Mouse (Mus musculus): ENCODE data around the gene Trim16. TPM values are rescaled to one million over a fixed set of nuclear protein-coding genes. Genes with fewer than 3 reads are reported as not detected.

The Trim16 gene
- 1 to 10 TPM; 2.0 to 3.2 TPM for total RNA-seq (2021)

- intact Hi-C loops (cut with DNase I), result no loop called here
- peak; percentile 13 to 50 for DNase-seq (ENCODE audit: low spot score in 2 of 2)
These were observed at the start of gene Trim16 for GRCm38 (mm10) chr11:62820059-62820541. Gene Trim16 (plus strand): TSS chr11:62820231.

GRCm38 (mm10) chr11:62776510-62776909, 43.5 kb upstream of the Trim16 start:
- DNase-seq (ENCODE audit: low spot score in 2 of 2), result peak; percentile 11 to 65
- intact Hi-C loops (cut with DNase I), result no loop called here

GRCm38 (mm10) chr11:62788935-62789616, 31.0 kb upstream of the Trim16 start, which contains the start of gene Zfp286:
Gene Zfp286 (minus strand): TSS chr11:62789462.
- peak; percentile 91 to 96 for DNase-seq (ENCODE audit: low spot score in 2 of 2)
- intact Hi-C loops (cut with DNase I), result no loop called here

- no peak for DNase-seq (ENCODE audit: low spot score in 2 of 2)
- intact Hi-C loops (cut with DNase I), result no loop called here
These were observed 30.5 kb upstream of the Trim16 start for GRCm38 (mm10) chr11:62789617-62789936.

GRCm38 (mm10) chr11:62804119-62804518, 15.9 kb upstream of the Trim16 start:
- intact Hi-C loops (cut with DNase I), result no loop called here
- DNase-seq (ENCODE audit: low spot score in 2 of 2), result no peak

GRCm38 (mm10) chr11:62807965-62808364, 12.1 kb upstream of the Trim16 start:
- no peak for DNase-seq (ENCODE audit: low spot score in 2 of 2)
- intact Hi-C loops (cut with DNase I), result loop anchor here (2.0 kb wide), 1 partner anchor 51 kb away; no protein-coding TSS in a partner anchor

- intact Hi-C loops (cut with DNase I), result loop anchor here (2.0 kb wide), 1 partner anchor 52 kb away; no protein-coding TSS in a partner anchor
- no peak for DNase-seq (ENCODE audit: low spot score in 2 of 2)
These were observed 10.8 kb upstream of the Trim16 start for GRCm38 (mm10) chr11:62809201-62809600.

- intact Hi-C loops (cut with DNase I), result no loop called here
- no peak for DNase-seq (ENCODE audit: low spot score in 2 of 2)
These were observed 7.8 kb upstream of the Trim16 start for GRCm38 (mm10) chr11:62812268-62812667.

GRCm38 (mm10) chr11:62813497-62813896, 6.5 kb upstream of the Trim16 start:
- no peak for DNase-seq (ENCODE audit: low spot score in 2 of 2)
- intact Hi-C loops (cut with DNase I), result no loop called here

GRCm38 (mm10) chr11:62813970-62814624, 5.9 kb upstream of the Trim16 start:
- intact Hi-C loops (cut with DNase I), result no loop called here
- DNase-seq (ENCODE audit: low spot score in 2 of 2), result no peak

GRCm38 (mm10) chr11:62814625-62815024, 5.4 kb upstream of the Trim16 start:
- intact Hi-C loops (cut with DNase I), result no loop called here
- DNase-seq (ENCODE audit: low spot score in 2 of 2), result peak in 1 of 2 experiments; percentile 8

- intact Hi-C loops (cut with DNase I), result no loop called here
- DNase-seq (ENCODE audit: low spot score in 2 of 2), result no peak
These were observed 4.6 kb upstream of the Trim16 start for GRCm38 (mm10) chr11:62815438-62815837.

- intact Hi-C loops (cut with DNase I), result no loop called here
- DNase-seq (ENCODE audit: low spot score in 2 of 2), result no peak
These were observed 3.4 kb upstream of the Trim16 start for GRCm38 (mm10) chr11:62816591-62816990.

- intact Hi-C loops (cut with DNase I), result no loop called here
- DNase-seq (ENCODE audit: low spot score in 2 of 2), result no peak
These were observed 858 bp upstream of the Trim16 start for GRCm38 (mm10) chr11:62819059-62819686.

GRCm38 (mm10) chr11:62820661-62821437, 818 bp downstream of the Trim16 start:
- intact Hi-C loops (cut with DNase I), result no loop called here

GRCm38 (mm10) chr11:62821893-62822292, 1.9 kb downstream of the Trim16 start:
- intact Hi-C loops (cut with DNase I), result no loop called here
- DNase-seq (ENCODE audit: low spot score in 2 of 2), result no peak

More at GRCm38 (mm10) chr11:62820661-62821437, 818 bp downstream of the Trim16 start:
- peak in 1 of 2 experiments; percentile 5 for DNase-seq (ENCODE audit: low spot score in 2 of 2)

- no peak for DNase-seq (ENCODE audit: low spot score in 2 of 2)
- intact Hi-C loops (cut with DNase I), result no loop called here
These were observed 4.2 kb downstream of the Trim16 start for GRCm38 (mm10) chr11:62824211-62824610.

GRCm38 (mm10) chr11:62825222-62826105, 5.4 kb downstream of the Trim16 start:
- no peak for DNase-seq (ENCODE audit: low spot score in 2 of 2)
- intact Hi-C loops (cut with DNase I), result no loop called here

Measured in left cerebral cortex, postnatal 25 days (tissue).